Mouse (Mus musculus) bone marrow macrophage, adult 2 months (primary cell): ENCODE data around the gene Gas2l3.

ENCODE experiments used
- CTCF ChIP-seq: IDR thresholded peaks from 2 replicates; pipeline ENCODE4 v1.5.1; 2012; ENCODE audit warnings: low read depth, mild to moderate bottlenecking, low read length, moderate library complexity
- POLR2A ChIP-seq: IDR thresholded peaks from 2 replicates; pipeline ENCODE4 v1.6.1; 2012; ENCODE audit warnings: mild to moderate bottlenecking, low read depth, low read length, borderline replicate concordance

DNA sequence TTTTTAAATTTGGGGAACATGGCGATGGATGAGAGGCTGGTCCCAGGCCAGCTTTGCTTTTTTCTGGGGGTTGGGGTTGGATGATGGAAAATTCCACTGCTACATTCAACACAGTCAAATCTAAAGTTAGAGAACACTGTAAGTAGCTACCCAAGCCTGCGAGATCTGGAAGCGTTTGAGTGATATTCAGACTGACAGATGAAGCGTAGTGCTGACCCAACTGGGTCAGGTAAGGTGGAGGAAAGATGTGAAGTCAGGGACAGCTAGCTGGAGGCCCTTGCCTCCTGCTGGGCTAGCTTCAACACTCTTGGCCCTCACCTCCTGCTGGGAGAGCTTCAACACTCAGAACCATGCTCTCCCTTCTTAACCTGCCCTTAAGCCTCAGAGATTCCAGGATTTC, 38.8 kb downstream of the Gas2l3 start:
- TF ChIP-seq CTCF (no peak), POLR2A (no peak)
